Mouse (Mus musculus): ENCODE data around the gene Lingo3. TPM values are rescaled to one million over a fixed set of nuclear protein-coding genes. Genes with fewer than 3 reads are reported as not detected.

Gene Lingo3
- polyA plus RNA-seq, 1 experiment = not detected

DNA sequence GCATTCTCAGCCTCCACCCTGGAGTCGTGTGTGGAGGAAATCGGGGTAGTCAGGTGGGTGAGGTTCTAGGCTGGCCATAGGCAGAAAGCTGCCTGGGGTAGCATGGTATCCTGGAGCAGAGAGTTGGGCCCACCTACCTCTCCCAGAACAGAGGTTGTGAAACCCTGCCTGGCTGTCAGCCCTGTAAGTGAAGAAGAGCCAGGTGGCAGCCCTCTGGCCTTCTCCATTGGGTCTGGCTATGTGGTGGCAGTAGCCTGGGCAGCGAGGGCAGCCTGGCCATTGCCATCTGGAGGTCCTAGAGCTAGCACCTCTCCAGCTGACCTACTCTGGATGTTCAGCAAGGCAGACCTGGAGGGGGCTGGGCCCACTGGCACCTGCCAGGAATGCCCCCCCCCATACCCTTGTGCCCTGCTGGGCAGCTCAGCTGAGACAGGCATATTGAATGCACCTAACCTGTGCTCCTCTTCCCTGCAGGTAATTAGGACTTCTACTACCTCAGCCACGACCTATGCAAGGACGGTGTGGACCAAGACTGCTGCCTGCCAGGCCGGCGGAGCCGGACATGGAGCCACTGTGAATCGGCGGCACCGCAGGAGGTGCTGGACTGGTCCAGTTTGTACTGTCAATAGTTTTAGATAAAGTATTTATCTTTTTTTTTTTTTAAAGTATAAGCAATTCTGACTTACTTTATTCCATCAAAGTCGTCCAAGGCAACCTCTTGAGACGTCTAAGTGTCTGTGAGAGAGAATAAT is 50.6 kb downstream of the Lingo3 start:
- WGBS = 87% methylated on average over 13 of the region's 13 CpGs
- Histone ChIP-seq H3K4me1 (ENCODE audit: control insufficient read depth, insufficient read depth, low read length) (peaks cover 16% of the 10 kb centered on the region; the same call in 1 of the 2 replicates), H3K27ac (ENCODE audit: insufficient read depth, low read depth, low read length) (no peak overlapping the region), H3K4me3 (ENCODE audit: insufficient read depth, low read depth, low read length) (no peak overlapping the region)
- TF ChIP-seq CTCF (IDR thresholded peaks at IDR 0.05; ENCODE audit: insufficient read depth, low read depth, low read length) (no peak), POLR2A (IDR thresholded peaks at IDR 0.05; ENCODE audit: insufficient read depth, low read depth, low read length) (no peak)

DNA sequence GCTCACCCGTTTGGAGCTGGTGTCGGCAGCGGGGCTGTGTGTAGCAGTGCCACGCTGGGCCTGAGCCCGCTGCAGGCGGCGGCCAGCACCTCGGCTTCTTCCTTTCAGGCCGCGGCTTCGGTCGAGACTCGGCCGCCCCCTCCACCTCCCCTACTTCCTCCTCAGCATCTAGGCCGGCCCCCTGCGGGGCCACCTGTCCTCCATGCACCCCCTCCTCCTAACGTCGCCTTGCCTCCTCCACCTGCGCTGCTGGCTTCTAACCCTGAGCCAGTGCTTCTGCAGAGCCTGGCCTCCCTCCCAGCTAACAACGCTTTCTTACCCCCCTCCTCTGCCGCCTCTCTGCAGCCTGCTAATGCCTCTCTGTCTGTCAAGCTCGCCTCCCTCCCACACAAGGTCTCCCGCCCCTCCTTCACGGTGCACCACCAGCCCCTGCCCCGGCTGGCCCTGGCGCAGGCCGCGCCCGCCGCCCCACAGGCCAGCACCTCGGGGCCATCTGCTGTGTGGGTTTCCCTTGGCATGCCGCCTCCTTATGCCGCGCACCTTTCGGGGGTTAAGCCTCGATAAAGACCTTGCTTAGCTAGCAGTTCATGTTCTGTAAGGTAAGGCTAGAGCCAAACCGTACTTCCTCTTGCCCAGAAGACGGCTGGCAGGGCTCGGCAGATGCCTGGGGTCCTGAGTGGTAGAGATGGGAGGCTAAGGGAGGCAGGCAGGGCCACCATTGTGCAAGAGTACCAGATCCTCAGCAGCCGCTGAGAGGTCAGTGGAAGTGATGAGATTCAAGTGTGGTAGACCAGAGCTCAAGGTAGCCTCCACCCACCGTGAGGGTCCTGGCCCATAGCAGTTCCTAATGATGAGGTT is 51.4 kb downstream of the Lingo3 start:
- TF ChIP-seq CTCF (IDR thresholded peaks at IDR 0.05; ENCODE audit: insufficient read depth, low read depth, low read length) (no peak), POLR2A (IDR thresholded peaks at IDR 0.05; ENCODE audit: insufficient read depth, low read depth, low read length) (no peak)
- Histone ChIP-seq H3K27ac (ENCODE audit: insufficient read depth, low read depth, low read length) (no peak overlapping the region), H3K4me3 (ENCODE audit: insufficient read depth, low read depth, low read length) (no peak overlapping the region), H3K4me1 (ENCODE audit: control insufficient read depth, insufficient read depth, low read length) (peaks cover 16% of the 10 kb centered on the region; the same call in 1 of the 2 replicates)
- 54% methylated on average over 40 of the region's 41 CpGs for WGBS

DNA sequence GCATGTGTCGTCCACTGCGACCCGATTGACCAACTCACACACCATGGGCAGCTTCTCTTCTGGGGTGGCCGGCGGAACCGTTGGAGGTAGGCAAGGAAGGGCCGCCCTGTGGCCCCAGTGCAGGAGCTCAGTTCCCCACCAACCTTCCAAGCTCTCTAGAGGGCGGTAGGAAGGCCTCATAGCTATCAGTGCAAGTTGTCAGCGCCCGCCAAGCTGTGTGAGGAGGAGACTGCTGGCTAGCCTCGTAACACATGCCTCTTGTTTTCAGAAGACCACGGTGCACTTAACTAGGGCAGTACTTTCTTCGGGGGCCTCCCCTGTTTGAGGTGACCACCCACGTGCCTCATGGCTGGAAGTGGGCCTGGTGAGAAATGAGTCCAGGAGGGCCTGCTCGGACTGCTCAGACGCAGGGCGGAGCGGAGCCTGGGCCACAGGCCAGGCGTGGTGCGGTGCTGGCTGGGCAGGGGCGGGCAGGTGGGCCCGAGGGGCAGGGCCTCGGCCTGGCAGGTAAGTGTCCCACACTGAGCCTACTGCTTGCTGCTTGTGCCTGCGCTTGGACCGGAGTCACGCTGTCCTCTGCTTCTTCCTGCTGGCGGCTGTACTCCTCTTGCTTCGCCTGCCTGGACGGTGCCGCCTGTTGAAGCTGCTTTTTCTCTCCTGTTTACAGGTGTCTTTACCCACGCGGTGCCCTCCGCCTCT is 52.2 kb downstream of the Lingo3 start:
- Histone ChIP-seq H3K27ac (ENCODE audit: insufficient read depth, low read depth, low read length) (no peak overlapping the region), H3K4me3 (ENCODE audit: insufficient read depth, low read depth, low read length) (no peak overlapping the region), H3K4me1 (ENCODE audit: control insufficient read depth, insufficient read depth, low read length) (peaks cover 15% of the 10 kb centered on the region; the same call in 1 of the 2 replicates)
- TF ChIP-seq POLR2A (IDR thresholded peaks at IDR 0.05; ENCODE audit: insufficient read depth, low read depth, low read length) (no peak), CTCF (IDR thresholded peaks at IDR 0.05; ENCODE audit: insufficient read depth, low read depth, low read length) (no peak)
- 76% methylated on average over 33 of the region's 33 CpGs for WGBS

DNA sequence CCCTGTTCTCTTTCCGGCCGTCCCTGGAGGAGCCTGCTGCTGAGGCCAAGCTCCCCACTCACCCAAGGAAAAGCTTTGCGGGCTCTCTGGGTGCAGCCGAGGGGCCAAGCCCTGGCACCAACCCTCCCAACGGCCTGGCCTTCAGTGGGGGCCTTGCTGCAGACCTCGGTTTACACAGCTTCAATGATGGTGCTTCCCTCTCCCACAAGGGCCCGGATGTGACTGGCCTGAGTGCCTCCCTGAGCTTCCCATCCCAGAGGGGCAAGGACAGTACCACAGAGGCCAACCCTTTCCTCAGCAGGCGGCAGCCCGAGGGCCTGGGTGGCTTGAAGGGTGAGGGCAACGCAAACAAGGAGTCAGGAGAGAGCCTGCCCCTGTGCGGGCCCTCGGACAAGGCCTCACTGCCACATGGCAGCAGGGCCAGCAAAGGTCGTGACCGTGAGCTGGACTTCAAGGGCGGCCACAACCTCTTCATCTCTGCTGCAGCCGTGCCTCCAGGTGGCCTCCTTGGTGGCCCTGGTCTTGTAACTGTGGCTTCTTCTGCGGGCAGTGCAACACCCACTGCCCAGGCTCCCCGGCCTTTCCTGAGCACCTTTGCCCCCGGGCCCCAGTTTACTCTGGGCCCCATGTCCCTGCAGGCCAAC is 53.0 kb downstream of the Lingo3 start:
- H3K4me3 ChIP-seq (ENCODE audit: insufficient read depth, low read depth, low read length) = no peak overlapping the region
- H3K27ac ChIP-seq (ENCODE audit: insufficient read depth, low read depth, low read length) = no peak overlapping the region
- peaks cover 10% of the 10 kb centered on the region; the same call in 1 of the 2 replicates for H3K4me1 ChIP-seq (ENCODE audit: control insufficient read depth, insufficient read depth, low read length)
- WGBS = 90% methylated on average over 19 of the region's 19 CpGs
- TF ChIP-seq POLR2A (IDR thresholded peaks at IDR 0.05; ENCODE audit: insufficient read depth, low read depth, low read length) (no peak), CTCF (IDR thresholded peaks at IDR 0.05; ENCODE audit: insufficient read depth, low read depth, low read length) (no peak)

DNA sequence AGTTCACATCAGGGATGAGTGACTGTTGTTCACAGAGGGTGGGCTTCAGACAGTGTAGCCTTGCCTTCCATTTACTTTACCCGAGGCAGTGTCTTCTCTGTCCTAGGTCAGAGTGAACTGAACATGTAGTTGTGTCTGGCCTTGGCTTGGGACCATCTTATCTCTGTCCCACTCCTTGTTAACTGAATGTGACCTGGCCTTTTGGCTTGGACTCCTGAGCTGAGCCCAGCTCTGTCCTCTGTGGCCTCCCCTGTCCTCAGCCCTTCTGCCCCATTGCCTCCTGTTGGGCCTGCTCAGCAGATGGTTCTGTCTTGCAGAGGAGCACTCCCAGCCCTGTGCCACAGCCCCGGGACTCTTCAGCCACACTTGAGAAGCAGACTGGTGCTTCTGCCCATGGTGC is 56.3 kb downstream of the Lingo3 start:
- Histone ChIP-seq H3K4me1 (ENCODE audit: control insufficient read depth, insufficient read depth, low read length) (peaks cover 8% of the 10 kb centered on the region; the same call in 1 of the 2 replicates), H3K4me3 (ENCODE audit: insufficient read depth, low read depth, low read length) (no peak overlapping the region), H3K27ac (ENCODE audit: insufficient read depth, low read depth, low read length) (no peak overlapping the region)
- WGBS = 81% methylated on average over 2 of the region's 2 CpGs
- TF ChIP-seq POLR2A (IDR thresholded peaks at IDR 0.05; ENCODE audit: insufficient read depth, low read depth, low read length) (no peak), CTCF (IDR thresholded peaks at IDR 0.05; ENCODE audit: insufficient read depth, low read depth, low read length) (no peak)

DNA sequence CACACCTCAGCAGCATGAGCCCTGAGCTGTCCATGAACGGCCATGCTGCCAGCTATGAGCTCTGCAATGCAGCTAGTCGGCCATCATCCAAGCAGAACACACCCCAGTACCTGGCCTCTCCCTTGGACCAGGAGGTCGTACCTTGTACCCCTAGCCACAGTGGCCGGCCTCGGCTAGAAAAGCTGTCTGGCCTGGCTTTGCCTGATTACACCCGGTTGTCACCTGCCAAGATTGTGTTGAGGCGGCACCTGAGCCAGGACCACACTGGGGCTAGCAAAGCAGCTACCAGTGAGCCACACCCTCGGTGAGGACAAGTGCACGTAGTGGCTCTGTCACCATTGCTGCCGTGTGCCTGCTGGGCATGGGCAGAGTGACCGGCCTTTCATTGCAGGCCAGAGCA is 57.9 kb downstream of the Lingo3 start:
- WGBS = 95% methylated on average over 11 of the region's 11 CpGs
- H3K27ac ChIP-seq (ENCODE audit: insufficient read depth, low read depth, low read length) = no peak overlapping the region
- no peak overlapping the region for H3K4me3 ChIP-seq (ENCODE audit: insufficient read depth, low read depth, low read length)
- no peaks in the 10 kb centered on the region for H3K4me1 ChIP-seq (ENCODE audit: control insufficient read depth, insufficient read depth, low read length)
- no peak for TF ChIP-seq CTCF (IDR thresholded peaks at IDR 0.05; ENCODE audit: insufficient read depth, low read depth, low read length)
- TF ChIP-seq POLR2A (IDR thresholded peaks at IDR 0.05; ENCODE audit: insufficient read depth, low read depth, low read length) = no peak

DNA sequence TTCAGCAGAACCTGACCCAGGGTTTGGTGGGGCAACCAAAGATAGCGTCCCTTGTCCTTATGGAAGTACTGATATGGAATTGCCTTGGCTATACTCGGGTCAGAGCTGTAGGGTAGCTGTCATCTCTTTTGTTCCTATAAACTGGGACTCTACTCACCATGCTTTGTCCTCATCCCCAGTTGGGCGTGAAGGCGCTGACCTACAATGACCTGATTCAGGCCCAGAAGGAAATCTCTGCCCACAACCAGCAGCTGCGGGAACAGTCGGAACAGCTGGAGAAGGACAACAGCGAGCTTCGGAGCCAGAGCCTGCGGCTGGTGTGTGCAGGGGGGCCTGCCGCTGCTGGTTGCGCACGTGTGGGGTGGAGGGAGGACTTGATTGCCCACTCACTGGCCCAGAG is 59.0 kb downstream of the Lingo3 start:
- no peak overlapping the region for H3K4me3 ChIP-seq (ENCODE audit: insufficient read depth, low read depth, low read length)
- no peak overlapping the region for H3K27ac ChIP-seq (ENCODE audit: insufficient read depth, low read depth, low read length)
- WGBS = 72% methylated on average over 12 of the region's 12 CpGs
- no peaks in the 10 kb centered on the region for H3K4me1 ChIP-seq (ENCODE audit: control insufficient read depth, insufficient read depth, low read length)
- TF ChIP-seq CTCF (IDR thresholded peaks at IDR 0.05; ENCODE audit: insufficient read depth, low read depth, low read length) (no peak), POLR2A (IDR thresholded peaks at IDR 0.05; ENCODE audit: insufficient read depth, low read depth, low read length) (no peak)

DNA sequence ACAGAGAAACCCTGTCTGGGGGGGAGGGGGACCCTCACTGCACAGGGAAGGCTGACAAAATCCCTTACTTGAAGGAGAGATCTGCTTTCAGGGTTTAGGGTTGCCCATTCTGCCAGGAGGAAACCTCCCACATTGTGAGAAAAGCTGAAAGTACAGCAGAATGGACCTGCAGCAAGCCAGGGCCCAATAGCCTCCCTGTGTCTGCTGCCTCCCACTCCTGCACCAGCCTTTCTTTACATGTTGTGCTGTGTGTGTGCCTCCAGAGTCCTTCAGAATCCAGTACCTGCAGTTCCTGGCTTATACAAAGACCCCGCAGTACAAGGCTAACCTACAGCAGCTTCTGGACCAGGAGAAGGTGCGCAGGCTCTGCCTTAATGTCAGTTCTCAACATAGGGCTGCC is 59.5 kb downstream of the Lingo3 start:
- 96% methylated on average over 2 of the region's 2 CpGs for WGBS
- H3K27ac ChIP-seq (ENCODE audit: insufficient read depth, low read depth, low read length) = no peak overlapping the region
- no peak for TF ChIP-seq POLR2A (IDR thresholded peaks at IDR 0.05; ENCODE audit: insufficient read depth, low read depth, low read length)
- no peak for TF ChIP-seq CTCF (IDR thresholded peaks at IDR 0.05; ENCODE audit: insufficient read depth, low read depth, low read length)

More for the DNA sequence above, 59.5 kb downstream of the Lingo3 start:
- Histone ChIP-seq H3K4me1 (ENCODE audit: control insufficient read depth, insufficient read depth, low read length) (no peaks in the 10 kb centered on the region), H3K4me3 (ENCODE audit: insufficient read depth, low read depth, low read length) (no peak overlapping the region)

Other genes starting within 250 kb of the Lingo3 start
- gene Scamp4, start 241.2 kb downstream of the Lingo3 start, polyA plus RNA-seq (2012; ENCODE audit: insufficient read depth, insufficient read length, low replicate concordance, missing spikeins) = not detected in 2 replicates
- gene Adat3, start 241.2 kb downstream of the Lingo3 start, polyA plus RNA-seq (2012; ENCODE audit: insufficient read depth, insufficient read length, low replicate concordance, missing spikeins) = not detected in 2 replicates
- gene Gm49322, start 238.0 kb downstream of the Lingo3 start, polyA plus RNA-seq (2012; ENCODE audit: insufficient read depth, insufficient read length, low replicate concordance, missing spikeins) = not detected in 2 replicates
- gene Csnk1g2, start 221.2 kb downstream of the Lingo3 start, polyA plus RNA-seq (2012; ENCODE audit: insufficient read depth, insufficient read length, low replicate concordance, missing spikeins) = 431 TPM in 1 of 2 replicates, not detected in the other
- gene Btbd2, start 187.0 kb downstream of the Lingo3 start, polyA plus RNA-seq (2012; ENCODE audit: insufficient read depth, insufficient read length, low replicate concordance, missing spikeins) = not detected in 2 replicates
- not detected in 2 replicates for gene Mknk2, start 165.9 kb downstream of the Lingo3 start, polyA plus RNA-seq (2012; ENCODE audit: insufficient read depth, insufficient read length, low replicate concordance, missing spikeins)
- gene Mob3a, start 142.1 kb downstream of the Lingo3 start, polyA plus RNA-seq (2012; ENCODE audit: insufficient read depth, insufficient read length, low replicate concordance, missing spikeins) = not detected in 2 replicates
- not detected in 2 replicates for gene Izumo4, start 141.9 kb downstream of the Lingo3 start, polyA plus RNA-seq (2012; ENCODE audit: insufficient read depth, insufficient read length, low replicate concordance, missing spikeins)
- 105 TPM in 1 of 2 replicates, not detected in the other for gene Ap3d1, start 101.8 kb downstream of the Lingo3 start, polyA plus RNA-seq (2012; ENCODE audit: insufficient read depth, insufficient read length, low replicate concordance, missing spikeins)
- 106 and 235 TPM in 2 replicates for gene Dot1l, start 88.8 kb downstream of the Lingo3 start, polyA plus RNA-seq (2012; ENCODE audit: insufficient read depth, insufficient read length, low replicate concordance, missing spikeins)
- not detected in 2 replicates for gene Sf3a2, start 45.8 kb downstream of the Lingo3 start, polyA plus RNA-seq (2012; ENCODE audit: insufficient read depth, insufficient read length, low replicate concordance, missing spikeins)
- not detected in 2 replicates for gene Plekhj1, start 45.4 kb downstream of the Lingo3 start, polyA plus RNA-seq (2012; ENCODE audit: insufficient read depth, insufficient read length, low replicate concordance, missing spikeins)
- not detected in 2 replicates for gene Amh, start 38.8 kb downstream of the Lingo3 start, polyA plus RNA-seq (2012; ENCODE audit: insufficient read depth, insufficient read length, low replicate concordance, missing spikeins)
- not detected in 2 replicates for gene Jsrp1, start 30.5 kb downstream of the Lingo3 start, polyA plus RNA-seq (2012; ENCODE audit: insufficient read depth, insufficient read length, low replicate concordance, missing spikeins)
- 801 TPM in 1 of 2 replicates, not detected in the other for gene Oaz1, start 17.4 kb downstream of the Lingo3 start, polyA plus RNA-seq (2012; ENCODE audit: insufficient read depth, insufficient read length, low replicate concordance, missing spikeins)
- gene Lsm7, start 11.2 kb upstream of the Lingo3 start, polyA plus RNA-seq (2012; ENCODE audit: insufficient read depth, insufficient read length, low replicate concordance, missing spikeins) = not detected in 2 replicates
- gene Sppl2b, start 11.2 kb upstream of the Lingo3 start, polyA plus RNA-seq (2012; ENCODE audit: insufficient read depth, insufficient read length, low replicate concordance, missing spikeins) = not detected in 2 replicates
- gene Tmprss9, start 27.8 kb upstream of the Lingo3 start, polyA plus RNA-seq (2012; ENCODE audit: insufficient read depth, insufficient read length, low replicate concordance, missing spikeins) = not detected in 2 replicates
- not detected in 2 replicates for gene Timm13, start 56.9 kb upstream of the Lingo3 start, polyA plus RNA-seq (2012; ENCODE audit: insufficient read depth, insufficient read length, low replicate concordance, missing spikeins)
- gene Lmnb2, start 74.2 kb upstream of the Lingo3 start, polyA plus RNA-seq (2012; ENCODE audit: insufficient read depth, insufficient read length, low replicate concordance, missing spikeins) = not detected in 2 replicates
- not detected in 2 replicates for gene Gadd45b, start 86.0 kb upstream of the Lingo3 start, polyA plus RNA-seq (2012; ENCODE audit: insufficient read depth, insufficient read length, low replicate concordance, missing spikeins)
- gene Gng7, start 170.9 kb upstream of the Lingo3 start, polyA plus RNA-seq (2012; ENCODE audit: insufficient read depth, insufficient read length, low replicate concordance, missing spikeins) = not detected in 2 replicates
- gene Diras1, start 181.6 kb upstream of the Lingo3 start, polyA plus RNA-seq (2012; ENCODE audit: insufficient read depth, insufficient read length, low replicate concordance, missing spikeins) = not detected in 2 replicates
- gene Slc39a3, start 193.4 kb upstream of the Lingo3 start, polyA plus RNA-seq (2012; ENCODE audit: insufficient read depth, insufficient read length, low replicate concordance, missing spikeins) = not detected in 2 replicates
- gene Sgta, start 216.1 kb upstream of the Lingo3 start, polyA plus RNA-seq (2012; ENCODE audit: insufficient read depth, insufficient read length, low replicate concordance, missing spikeins) = not detected in 2 replicates
- gene Thop1, start 226.0 kb upstream of the Lingo3 start, polyA plus RNA-seq (2012; ENCODE audit: insufficient read depth, insufficient read length, low replicate concordance, missing spikeins) = not detected in 2 replicates

Measured in olfactory bulb, adult 2 months (tissue).